Mouse (Mus musculus): ENCODE measurements around the gene Tram2. TPM values are rescaled to one million over a fixed set of nuclear protein-coding genes. Genes with fewer than 3 reads are reported as not detected.

The Tram2 gene
- total RNA-seq, 2 experiments from 2014 or later: 1.0 to 1.1 TPM

GRCm38 (mm10) chr1:21069830-21070522 lies 9.1 kb downstream of the Tram2 start:
- no peak for DNase-seq (ENCODE audit: low spot score in 2 of 2)

- DNase-seq (ENCODE audit: low spot score in 2 of 2): no peak
These were observed 10.5 kb downstream of the Tram2 start for GRCm38 (mm10) chr1:21068491-21068890.

- DNase-seq (ENCODE audit: low spot score in 2 of 2): no peak
These were observed 11.3 kb downstream of the Tram2 start for GRCm38 (mm10) chr1:21067536-21068221.

DNA sequence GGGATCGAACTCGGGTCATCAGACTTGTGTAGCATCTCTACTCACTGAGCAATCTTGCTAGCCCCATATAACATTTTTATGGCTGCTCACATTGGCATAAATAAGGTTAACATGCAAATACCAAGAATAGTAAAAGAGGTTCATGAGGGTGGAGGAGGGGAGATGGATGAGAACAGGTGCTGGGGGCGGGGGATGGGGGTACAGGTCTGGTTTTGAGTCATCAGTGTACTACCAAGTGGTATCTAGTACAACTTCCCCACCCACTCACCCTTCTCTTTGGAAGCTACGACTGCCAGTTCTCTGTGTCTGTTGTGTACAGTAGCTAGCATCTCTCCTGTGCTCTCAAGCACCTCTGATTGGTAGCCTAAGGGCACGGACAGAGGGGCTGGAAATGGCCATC lies 14.9 kb downstream of the Tram2 start:
- DNase-seq (ENCODE audit: low spot score in 2 of 2): no peak

DNA sequence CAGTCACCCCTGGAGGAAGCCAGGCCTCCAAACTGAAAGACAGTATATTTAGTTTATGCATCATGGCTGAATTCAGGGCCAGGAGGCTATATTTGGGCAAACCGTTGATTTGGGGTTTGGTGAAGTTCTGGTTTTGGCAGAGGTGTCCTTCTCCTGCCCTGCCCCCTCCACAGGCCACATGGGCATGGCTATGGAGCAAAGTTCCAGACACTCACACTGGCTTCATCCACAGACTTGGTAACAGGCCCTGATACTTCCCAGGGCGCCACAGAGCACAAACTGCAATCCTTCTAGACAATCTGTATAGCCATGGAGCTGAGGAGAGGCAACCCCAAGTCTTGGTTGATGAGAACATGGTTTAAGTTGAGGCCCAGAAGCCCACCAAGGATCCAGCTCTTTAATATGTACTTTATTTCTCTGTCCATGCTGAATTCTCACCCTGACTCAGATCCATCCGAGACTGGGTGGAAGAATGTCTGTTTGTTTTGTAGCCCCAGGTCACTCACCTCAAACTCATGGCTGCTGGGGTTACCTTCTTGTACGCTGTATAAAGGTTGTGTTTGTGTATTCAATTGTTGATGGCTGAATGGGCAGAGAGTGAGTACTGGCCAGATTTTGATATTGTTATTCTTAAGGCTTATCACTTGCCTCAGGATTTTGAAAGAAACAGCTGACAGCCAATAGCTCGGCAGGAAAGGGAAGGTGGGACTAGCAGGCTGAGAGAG lies 19.5 kb downstream of the Tram2 start:
- DNase-seq (ENCODE audit: low spot score in 2 of 2): no peak

DNA sequence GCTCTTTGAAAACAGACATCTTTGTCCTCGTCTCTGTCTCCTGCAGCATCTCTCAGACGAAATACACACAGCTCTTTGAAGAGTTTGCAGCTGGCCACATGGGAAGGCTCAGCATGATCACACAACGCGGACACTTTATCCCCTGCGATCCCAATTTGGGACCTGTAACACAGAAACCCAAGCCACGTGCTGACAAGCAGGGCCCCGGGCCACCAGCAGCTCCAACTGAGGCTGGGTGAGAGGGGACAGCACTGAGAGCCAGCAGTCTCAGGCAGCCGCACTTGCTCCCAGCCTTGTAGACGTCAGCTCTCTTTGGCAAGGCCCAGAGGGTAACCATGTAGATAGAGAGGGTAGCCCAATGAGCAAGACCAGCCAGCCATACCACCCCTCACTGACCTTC lies 26.0 kb downstream of the Tram2 start:
- DNase-seq (ENCODE audit: low spot score in 2 of 2): no peak

- no peak for DNase-seq (ENCODE audit: low spot score in 2 of 2)
These were observed 26.4 kb downstream of the Tram2 start for GRCm38 (mm10) chr1:21052608-21053007.

DNA sequence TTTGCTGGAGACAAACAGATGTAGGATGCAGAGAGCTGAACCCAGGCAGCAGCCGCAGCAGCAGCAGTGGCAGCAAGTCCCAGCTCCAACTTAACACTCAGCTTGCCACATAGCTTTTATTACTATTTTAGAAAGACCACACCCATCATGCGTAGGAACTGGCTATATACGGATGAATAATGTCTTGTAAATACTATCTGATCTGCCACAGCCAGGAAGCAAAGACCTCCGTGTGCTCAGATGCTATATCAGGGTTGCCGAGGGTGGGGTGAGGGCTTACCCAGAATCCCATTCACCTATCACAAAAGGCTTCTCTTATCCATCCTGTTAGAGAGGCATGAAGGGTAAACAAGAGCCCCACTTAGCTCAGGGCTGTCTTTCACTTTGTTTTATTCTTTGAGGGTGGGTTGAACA lies 26.9 kb downstream of the Tram2 start:
- no peak for DNase-seq (ENCODE audit: low spot score in 2 of 2)

DNA sequence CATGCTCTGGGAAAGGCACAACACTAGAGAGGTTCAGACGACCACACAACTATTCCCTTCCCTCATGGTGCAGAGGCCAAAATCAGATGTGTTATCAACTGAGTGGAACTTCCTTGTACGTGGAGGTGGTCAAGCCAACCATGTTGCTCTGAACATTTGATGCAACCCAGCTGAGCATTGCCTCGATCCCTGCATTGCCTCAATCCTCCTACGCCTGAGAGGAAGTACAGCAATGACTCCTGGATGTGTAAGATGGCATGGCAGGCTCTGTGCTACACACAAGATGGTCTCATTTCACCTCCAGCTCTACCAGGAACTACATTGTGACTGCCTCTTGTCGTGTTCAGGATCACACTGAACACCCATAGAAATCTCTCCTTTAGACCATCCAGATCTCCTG lies 30.0 kb downstream of the Tram2 start:
- no peak for DNase-seq (ENCODE audit: low spot score in 2 of 2)

- DNase-seq (ENCODE audit: low spot score in 2 of 2): no peak
These were observed 30.6 kb downstream of the Tram2 start for GRCm38 (mm10) chr1:21048402-21048801.

GRCm38 (mm10) chr1:21042461-21042860 lies 36.6 kb downstream of the Tram2 start:
- no peak for DNase-seq (ENCODE audit: low spot score in 2 of 2)

- DNase-seq (ENCODE audit: low spot score in 2 of 2): no peak
These were observed 38.3 kb downstream of the Tram2 start for GRCm38 (mm10) chr1:21040610-21041326.

- DNase-seq (ENCODE audit: low spot score in 2 of 2): no peak
These were observed 38.9 kb downstream of the Tram2 start for GRCm38 (mm10) chr1:21040173-21040572.

- no peak for DNase-seq (ENCODE audit: low spot score in 2 of 2)
These were observed 39.5 kb downstream of the Tram2 start for GRCm38 (mm10) chr1:21039564-21039963.

- no peak for DNase-seq (ENCODE audit: low spot score in 2 of 2)
These were observed 41.0 kb downstream of the Tram2 start for GRCm38 (mm10) chr1:21037881-21038601.

DNA sequence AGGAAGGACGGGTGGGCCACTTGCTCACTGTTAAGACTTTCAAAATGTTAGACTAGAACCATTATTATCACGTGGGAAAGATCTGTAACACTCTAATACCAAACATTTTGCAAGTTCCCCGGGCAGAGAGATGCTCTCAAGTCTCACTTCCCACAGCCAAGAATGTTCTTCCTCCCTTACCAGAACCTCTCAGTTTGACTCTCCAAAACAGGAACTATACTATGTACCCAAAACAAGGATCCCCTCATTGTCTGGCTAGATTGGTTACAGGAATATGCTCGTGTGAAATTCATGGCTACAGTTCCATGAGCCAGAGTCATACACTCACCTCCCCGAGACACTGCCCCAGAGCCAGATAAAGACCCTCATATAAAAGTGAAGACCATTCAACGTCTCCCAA lies 43.2 kb downstream of the Tram2 start:
- DNase-seq (ENCODE audit: low spot score in 2 of 2): no peak

GRCm38 (mm10) chr1:21033792-21034119 lies 45.3 kb downstream of the Tram2 start:
- no peak for DNase-seq (ENCODE audit: low spot score in 2 of 2)

GRCm38 (mm10) chr1:21033065-21033791 lies 45.8 kb downstream of the Tram2 start:
- no peak for DNase-seq (ENCODE audit: low spot score in 2 of 2)

- no peak for DNase-seq (ENCODE audit: low spot score in 2 of 2)
These were observed 47.4 kb downstream of the Tram2 start for GRCm38 (mm10) chr1:21031650-21032049.

GRCm38 (mm10) chr1:21029000-21029399 lies 50.0 kb downstream of the Tram2 start:
- no peak for DNase-seq (ENCODE audit: low spot score in 2 of 2)

All from left cerebral cortex, adult 18-20 months (tissue).